Mouse (Mus musculus) olfactory bulb, adult 2 months (tissue): ENCODE data around the gene Aldh3b2.

Source experiments
- CTCF ChIP-seq: fragments of 200-500 bp; IDR thresholded peaks from 2 replicates; pipeline ENCODE4 v1.5.1; 2012; ENCODE audit warnings: low read depth, mild to moderate bottlenecking, low read length, moderate library complexity; ENCODE audit not compliant: insufficient read depth
- POLR2A ChIP-seq: fragments of 200-500 bp; IDR thresholded peaks from 2 replicates; pipeline ENCODE4 v1.6.1; 2012; ENCODE audit warnings: mild to moderate bottlenecking, low read depth, low read length, moderate library complexity; ENCODE audit not compliant: insufficient read depth

- TF ChIP-seq CTCF: no peak
- peak; percentile 86 for TF ChIP-seq POLR2A
These were observed 40.4 kb downstream of the Aldh3b2 start, which contains the start of gene Ndufv1 for GRCm38 (mm10) chr19:4012432-4013022.
